Mouse (Mus musculus) neural tube, embryonic 14.5 days (tissue): Measurements from ENCODE around the gene Nectin1. TPM values are rescaled to one million over a fixed set of nuclear protein-coding genes. Genes with fewer than 3 reads are reported as not detected.

ENCODE experiments used
- ATAC-seq: fragments of 200-750 bp; cut with Nextera tagmentation; 2 replicates; pipeline ENCODE4 v1.8.0; 2017; ENCODE audit warnings: low read depth, mild to moderate bottlenecking, moderate TSS enrichment, moderate library complexity
- H3K27ac ChIP-seq: fragments of 300-500 bp; sonication (generic); 2 replicates; pipeline ENCODE4 v1.5.1; 2014; ENCODE audit warnings: low read depth, mild to moderate bottlenecking, control low read depth, low read length, moderate library complexity, mixed read lengths
- H3K27me3 ChIP-seq: fragments of 300-500 bp; sonication (generic); 2 replicates; pipeline ENCODE4 v1.6.1; 2014; ENCODE audit warnings: low read length; ENCODE audit not compliant: control insufficient read depth, insufficient read depth
- H3K36me3 ChIP-seq: fragments of 300-500 bp; sonication (generic); 2 replicates; pipeline ENCODE4 v1.6.1; 2014; ENCODE audit warnings: low read length, mixed read lengths; ENCODE audit not compliant: control insufficient read depth, insufficient read depth
- H3K4me1 ChIP-seq: fragments of 300-500 bp; sonication (generic); 2 replicates; pipeline ENCODE4 v1.6.1; 2014; ENCODE audit warnings: low read length; ENCODE audit not compliant: control insufficient read depth, insufficient read depth
- H3K4me2 ChIP-seq: fragments of 300-500 bp; sonication (generic); 2 replicates; pipeline ENCODE4 v1.6.1; 2014; ENCODE audit warnings: mild to moderate bottlenecking, low read depth, low read length, control low read depth
- H3K4me3 ChIP-seq: fragments of 300-500 bp; sonication (generic); 2 replicates; pipeline ENCODE4 v1.5.1; 2014; ENCODE audit warnings: low read depth, low read length, control low read depth, mixed read lengths
- H3K9ac ChIP-seq: fragments of 300-500 bp; sonication (generic); replicated peaks from 2 replicates; pipeline ENCODE4 v1.6.1; 2014; ENCODE audit warnings: low read depth, mild to moderate bottlenecking, control low read depth, low read length, mixed read lengths
- H3K9me3 ChIP-seq: fragments of 300-500 bp; sonication (generic); 2 replicates; pipeline ENCODE4 v1.6.1; 2016; ENCODE audit warnings: low read length; ENCODE audit not compliant: control insufficient read depth
- WGBS: fragments of 180-500 bp; shearing (Covaris S2); extraction: QIAGEN DNeasy Blood & Tissue Kit; methylation state at CpG from one replicate; pipeline ENCODE4 v1.1.7; 2014; 5-methylcytosine and 5-hydroxymethylcytosine counted together
- polyA plus RNA-seq: library from polyadenylated mRNA; unstranded; fragments of >200 nt; fragmentation: Nextera tagmentation; extraction: Ambion mirVana; gene quantifications from 2 replicates; pipeline ENCODE4 v1.2.1, GENCODE M21; 2014

The Nectin1 gene
- polyA plus RNA-seq, 1 experiment from 2014 or later, result 21.1 TPM

- Histone ChIP-seq H3K36me3 (no peaks in the 10 kb centered on the region), H3K9ac (peak overlapping the region; percentile 99)
- ATAC-seq, result no peak
Observed at GRCm38 (mm10) chr9:43745951-43746703, 2.3 kb downstream of the Nectin1 start.

GRCm38 (mm10) chr9:43747710-43748109 lies 3.9 kb downstream of the Nectin1 start:
- Histone ChIP-seq H3K27me3 (no peaks in the 10 kb centered on the region), H3K9me3 (no peaks in the 10 kb centered on the region), H3K36me3 (no peaks in the 10 kb centered on the region), H3K27ac (peak overlapping the region; percentile 53), H3K4me1 (peaks cover 40% of the 10 kb centered on the region), H3K4me3 (peak overlapping the region; percentile 95), H3K4me2 (peak overlapping the region; percentile 79), H3K9ac (peak overlapping the region; percentile 99)
- ATAC-seq, result no peak
- 28% methylated on average over 9 of the region's 9 CpGs for WGBS

More at GRCm38 (mm10) chr9:43745951-43746703, 2.3 kb downstream of the Nectin1 start:
- H3K4me2 ChIP-seq, result peak overlapping the region; percentile 79
- H3K9me3 ChIP-seq, result no peaks in the 10 kb centered on the region
- peaks cover 42% of the 10 kb centered on the region for H3K4me1 ChIP-seq
- under 1% methylated on average over 13 of the region's 13 CpGs for WGBS
- peak overlapping the region; percentile 95 for H3K4me3 ChIP-seq
- no peaks in the 10 kb centered on the region for H3K27me3 ChIP-seq
- H3K27ac ChIP-seq, result peak overlapping the region; percentile 95

GRCm38 (mm10) chr9:43748519-43748918 lies 4.7 kb downstream of the Nectin1 start:
- Histone ChIP-seq H3K9ac (no peak overlapping the region), H3K9me3 (no peaks in the 10 kb centered on the region), H3K4me2 (peak overlapping the region; percentile 79; the same call in 1 of the 2 replicates), H3K27ac (no peak overlapping the region), H3K27me3 (no peaks in the 10 kb centered on the region), H3K4me1 (peaks cover 39% of the 10 kb centered on the region), H3K4me3 (0 out of 2 replicates have a peak overlapping the region, but pooled peaks have one; percentile 95), H3K36me3 (no peaks in the 10 kb centered on the region)
- whole genome bisulfite sequencing, result 50% methylated on average over 5 of the region's 5 CpGs
- ATAC-seq, result no peak

GRCm38 (mm10) chr9:43750053-43750452 lies 6.3 kb downstream of the Nectin1 start:
- Histone ChIP-seq H3K4me1 (peaks cover 54% of the 10 kb centered on the region), H3K4me3 (no peak overlapping the region), H3K9ac (no peak overlapping the region), H3K27me3 (no peaks in the 10 kb centered on the region), H3K27ac (no peak overlapping the region; the same call in 1 of the 2 replicates), H3K9me3 (no peaks in the 10 kb centered on the region), H3K36me3 (no peaks in the 10 kb centered on the region), H3K4me2 (no peak overlapping the region)
- WGBS, result 50% methylated on average over 9 of the region's 9 CpGs
- ATAC-seq, result no peak

GRCm38 (mm10) chr9:43751111-43751510 lies 7.3 kb downstream of the Nectin1 start:
- no peaks in the 10 kb centered on the region for H3K27me3 ChIP-seq
- no peak for ATAC-seq
- WGBS, result 20% methylated on average over 8 of the region's 8 CpGs
- no peak overlapping the region for H3K4me2 ChIP-seq
- H3K4me3 ChIP-seq, result no peak overlapping the region
- H3K36me3 ChIP-seq, result no peaks in the 10 kb centered on the region
- H3K9me3 ChIP-seq, result no peaks in the 10 kb centered on the region
- H3K9ac ChIP-seq, result no peak overlapping the region
- H3K27ac ChIP-seq, result no peak overlapping the region
- H3K4me1 ChIP-seq, result peaks cover 60% of the 10 kb centered on the region

GRCm38 (mm10) chr9:43753481-43753880 lies 9.7 kb downstream of the Nectin1 start:
- H3K9ac ChIP-seq, result no peak overlapping the region
- H3K4me1 ChIP-seq, result peaks cover 47% of the 10 kb centered on the region
- peak overlapping the region; percentile 82 for H3K27ac ChIP-seq
- H3K4me2 ChIP-seq, result no peak overlapping the region
- ATAC-seq, result no peak
- no peaks in the 10 kb centered on the region for H3K27me3 ChIP-seq
- H3K4me3 ChIP-seq, result no peak overlapping the region
- H3K9me3 ChIP-seq, result no peaks in the 10 kb centered on the region
- 76% methylated on average over 6 of the region's 6 CpGs for WGBS
- H3K36me3 ChIP-seq, result no peaks in the 10 kb centered on the region

- 43% methylated on average over 5 of the region's 5 CpGs for WGBS
- Histone ChIP-seq H3K4me2 (0 out of 2 replicates have a peak overlapping the region, but pooled peaks have one; percentile 39), H3K4me3 (no peak overlapping the region), H3K9ac (0 out of 2 replicates have a peak overlapping the region, but pooled peaks have one; percentile 33), H3K36me3 (no peaks in the 10 kb centered on the region), H3K9me3 (no peaks in the 10 kb centered on the region), H3K27ac (peak overlapping the region; percentile 82), H3K4me1 (peaks cover 45% of the 10 kb centered on the region), H3K27me3 (no peaks in the 10 kb centered on the region)
- ATAC-seq, result no peak
Observed at GRCm38 (mm10) chr9:43754083-43754482, 10.3 kb downstream of the Nectin1 start.

GRCm38 (mm10) chr9:43754768-43755197 lies 11.0 kb downstream of the Nectin1 start:
- Histone ChIP-seq H3K4me3 (no peak overlapping the region), H3K27me3 (no peaks in the 10 kb centered on the region), H3K9ac (peak overlapping the region; percentile 33; the same call in 1 of the 2 replicates), H3K9me3 (no peaks in the 10 kb centered on the region), H3K4me1 (peaks cover 43% of the 10 kb centered on the region), H3K36me3 (no peaks in the 10 kb centered on the region), H3K27ac (peak overlapping the region; percentile 82), H3K4me2 (peak overlapping the region; percentile 39)
- ATAC-seq, result peak; percentile 49
- WGBS, result 16% methylated on average over 9 of the region's 9 CpGs

GRCm38 (mm10) chr9:43755464-43755863 lies 11.7 kb downstream of the Nectin1 start:
- Histone ChIP-seq H3K27ac (peak overlapping the region; percentile 82), H3K36me3 (no peaks in the 10 kb centered on the region), H3K4me2 (no peak overlapping the region), H3K9ac (no peak overlapping the region), H3K9me3 (no peaks in the 10 kb centered on the region), H3K4me1 (peaks cover 36% of the 10 kb centered on the region), H3K27me3 (no peaks in the 10 kb centered on the region), H3K4me3 (no peak overlapping the region)
- no peak for ATAC-seq
- WGBS, result 65% methylated on average over 4 of the region's 4 CpGs
